Mouse (Mus musculus) stomach, postnatal 0 days (tissue): ENCODE measurements around the gene 1110051M20Rik.

Experiments used
- CTCF ChIP-seq: IDR thresholded peaks from 2 replicates; pipeline ENCODE4 v1.5.1; 2016; ENCODE audit warnings: antibody characterized with exemption, low read depth, mild to moderate bottlenecking, moderate library complexity
- EP300 ChIP-seq: optimal IDR thresholded peaks from 2 replicates; pipeline ENCODE3; 2016; ENCODE audit warnings: antibody characterized with exemption

GRCm38 (mm10) chr2:91302845-91303244 lies 141.7 kb downstream of the 1110051M20Rik start:
- TF ChIP-seq CTCF (no peak), EP300 (no peak)
